Mouse (Mus musculus): Measurements from ENCODE around the gene Fam169b.

Gene Fam169b

DNA sequence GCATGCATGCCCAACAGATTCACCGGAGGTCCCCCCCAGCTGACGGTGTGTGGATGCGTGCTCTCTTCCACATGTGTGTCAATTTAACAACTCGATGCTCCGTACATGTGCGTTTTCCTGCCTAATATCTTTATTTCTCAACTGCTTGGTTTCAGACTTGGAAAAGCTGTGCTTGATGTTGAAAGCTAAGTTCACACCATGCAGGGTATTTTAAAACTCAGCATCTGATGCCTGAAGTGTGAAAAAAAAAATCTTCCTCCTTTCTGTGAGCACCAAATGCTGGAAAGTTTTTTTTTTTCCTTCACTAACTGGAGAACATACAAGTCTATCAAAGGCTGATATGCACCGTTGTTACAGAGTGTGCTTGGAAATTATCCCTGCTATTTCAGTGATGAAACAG is 126.9 kb downstream of the Fam169b start:
- no peak for DNase-seq (ENCODE audit: low spot score in 2 of 2)

- no peak for DNase-seq (ENCODE audit: low spot score in 2 of 2)
Measured at GRCm38 (mm10) chr7:68408611-68409010, 135.0 kb downstream of the Fam169b start.
